Mouse (Mus musculus): ENCODE measurements around the gene Tmem201. TPM values are rescaled to one million over a fixed set of nuclear protein-coding genes. Genes with fewer than 3 reads are reported as not detected.

Gene Tmem201
- polyA plus RNA-seq, 1 experiment from 2014 or later, result 36.3 TPM

GRCm38 (mm10) chr4:149705941-149706340 lies 31.9 kb downstream of the Tmem201 start:
- no peak overlapping the region for H3K4me3 ChIP-seq
- H3K9me3 ChIP-seq, result no peaks in the 10 kb centered on the region
- WGBS, result 86% methylated on average over 8 of the region's 8 CpGs
- 0 out of 2 replicates have a peak, but pooled peaks cover 1% of the 10 kb centered on the region for H3K27me3 ChIP-seq
- H3K9ac ChIP-seq, result no peak overlapping the region
- H3K36me3 ChIP-seq, result no peaks in the 10 kb centered on the region
- ATAC-seq (ENCODE audit: low FRiP score), result no peak
- no peak overlapping the region for H3K4me2 ChIP-seq
- no peak overlapping the region for H3K27ac ChIP-seq
- no peaks in the 10 kb centered on the region for H3K4me1 ChIP-seq (replicated peaks)

- Histone ChIP-seq H3K4me2 (no peak overlapping the region), H3K36me3 (no peaks in the 10 kb centered on the region), H3K9me3 (no peaks in the 10 kb centered on the region), H3K27ac (no peak overlapping the region), H3K4me3 (no peak overlapping the region), H3K27me3 (peaks cover 8% of the 10 kb centered on the region), H3K4me1 (replicated peaks) (no peaks in the 10 kb centered on the region), H3K9ac (no peak overlapping the region)
- no peak for ATAC-seq (ENCODE audit: low FRiP score)
- 77% methylated on average over 7 of the region's 7 CpGs for WGBS
Observed at GRCm38 (mm10) chr4:149705298-149705697, 32.5 kb downstream of the Tmem201 start.

- H3K27me3 ChIP-seq, result peaks cover 35% of the 10 kb centered on the region
- no peak for ATAC-seq (ENCODE audit: low FRiP score)
- H3K36me3 ChIP-seq, result no peaks in the 10 kb centered on the region
- H3K4me3 ChIP-seq, result no peak within 1 kb of the TSS
- H3K9ac ChIP-seq, result no peak within 1 kb of the TSS
- WGBS, result 74% methylated on average over 19 of the region's 19 CpGs
- H3K27ac ChIP-seq, result peak within 1 kb of the TSS; percentile 18; the same call in 1 of the 2 replicates
- H3K4me2 ChIP-seq, result no peak within 1 kb of the TSS
- H3K9me3 ChIP-seq, result no peaks in the 10 kb centered on the region
- H3K4me1 ChIP-seq (replicated peaks), result peaks cover 10% of the 10 kb centered on the region
Observed at GRCm38 (mm10) chr4:149702210-149702979, 35.4 kb downstream of the Tmem201 start, which contains the start of gene Pik3cd. Gene Pik3cd, minus strand, starts transcription at chr4:149702571.

DNA sequence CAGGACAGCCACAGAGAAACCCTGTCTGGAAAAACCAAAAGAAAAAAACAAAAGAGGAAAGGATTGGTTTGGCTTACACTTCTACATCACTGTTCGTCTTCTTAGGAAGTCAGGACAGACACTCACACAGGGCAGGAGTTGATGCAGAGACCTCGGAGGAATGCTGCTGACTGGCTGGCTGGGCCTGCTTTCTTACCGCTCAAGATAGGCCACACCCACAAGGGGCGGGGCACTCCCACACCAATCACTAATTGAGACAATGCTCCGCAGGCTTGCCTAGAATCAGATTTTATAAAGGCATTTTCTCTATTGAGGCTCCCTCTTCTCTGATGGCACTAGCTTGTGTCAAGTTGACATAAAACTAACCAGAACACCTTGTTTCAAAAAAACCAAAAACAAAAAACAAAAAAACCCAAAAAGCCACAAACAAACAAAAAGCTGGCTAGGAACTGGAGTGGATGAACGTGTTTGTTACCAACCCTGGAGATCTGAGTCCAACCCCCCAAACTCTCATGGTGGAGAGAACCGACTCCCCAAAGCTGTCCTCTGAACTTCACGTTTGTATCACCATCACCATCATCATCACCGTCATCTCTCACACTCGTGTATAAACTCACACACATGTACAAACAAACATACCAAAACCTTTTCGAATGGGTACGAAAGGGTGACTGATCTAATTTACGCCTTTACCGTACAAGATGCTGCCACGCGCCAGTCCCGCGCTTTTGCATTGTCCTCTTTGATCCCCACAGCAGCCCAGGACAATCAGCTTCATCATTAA lies 36.2 kb downstream of the Tmem201 start:
- no peak for ATAC-seq (ENCODE audit: low FRiP score)
- Histone ChIP-seq H3K4me2 (no peak overlapping the region), H3K4me3 (no peak overlapping the region), H3K36me3 (no peaks in the 10 kb centered on the region), H3K4me1 (replicated peaks) (peaks cover 14% of the 10 kb centered on the region), H3K27me3 (peaks cover 43% of the 10 kb centered on the region), H3K9me3 (no peaks in the 10 kb centered on the region), H3K27ac (no peak overlapping the region), H3K9ac (no peak overlapping the region)
- WGBS, result 60% methylated on average over 18 of the region's 18 CpGs

DNA sequence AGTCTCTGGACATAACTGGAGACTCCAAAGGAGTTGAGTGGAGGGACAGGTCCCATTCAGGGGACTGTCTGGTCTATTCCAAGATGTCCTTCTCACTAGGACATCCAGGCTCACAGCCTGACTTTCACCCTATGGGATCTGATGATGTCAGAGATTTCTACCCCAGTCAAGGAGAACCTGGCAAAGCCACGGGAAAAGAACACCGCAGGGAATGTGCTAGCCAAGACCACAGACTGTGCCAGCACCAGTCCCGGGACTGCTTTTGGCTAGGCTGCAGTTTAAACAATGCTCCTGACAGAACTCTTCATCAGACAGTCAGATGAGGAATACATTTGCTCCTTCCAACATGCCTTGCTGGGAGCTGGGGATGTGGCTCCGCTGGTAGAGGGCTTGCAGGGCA lies 37.9 kb downstream of the Tmem201 start:
- H3K4me1 ChIP-seq (replicated peaks), result peaks cover 22% of the 10 kb centered on the region
- peaks cover 53% of the 10 kb centered on the region for H3K27me3 ChIP-seq
- H3K9ac ChIP-seq, result no peak overlapping the region
- WGBS, result 79% methylated on average over 4 of the region's 4 CpGs
- H3K27ac ChIP-seq, result no peak overlapping the region
- no peaks in the 10 kb centered on the region for H3K36me3 ChIP-seq
- no peak overlapping the region for H3K4me2 ChIP-seq
- ATAC-seq (ENCODE audit: low FRiP score), result no peak
- H3K4me3 ChIP-seq, result no peak overlapping the region
- H3K9me3 ChIP-seq, result no peaks in the 10 kb centered on the region

DNA sequence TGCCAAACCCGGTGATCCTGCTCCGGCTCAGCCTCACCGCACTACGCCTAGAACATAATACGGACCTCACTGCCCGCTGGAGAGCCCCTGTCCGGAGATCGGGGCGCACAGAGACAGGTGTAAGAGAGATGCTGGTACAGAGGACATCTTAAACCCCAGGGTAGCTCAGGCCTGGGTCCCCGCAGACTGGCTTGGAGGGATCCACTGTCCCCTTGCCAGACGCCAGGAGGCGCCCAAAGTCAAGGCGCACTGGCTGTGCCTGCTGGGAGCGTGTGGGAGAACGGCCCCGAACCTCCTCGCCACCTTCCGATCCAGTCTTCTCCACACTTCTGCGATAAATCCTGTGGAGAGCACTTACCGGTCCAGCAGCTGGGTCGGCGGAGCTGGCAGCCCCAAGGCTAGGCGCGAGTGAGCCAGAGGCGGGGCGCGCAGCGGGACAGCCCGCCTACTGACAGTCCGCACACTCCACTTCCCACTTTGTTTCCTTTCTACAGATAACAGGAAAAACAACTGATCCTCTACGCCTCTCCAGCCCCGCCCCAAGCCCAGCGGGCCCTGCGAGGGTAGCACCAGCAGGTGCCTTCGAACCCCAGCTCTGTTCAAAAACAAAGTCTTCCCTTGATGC lies 39.5 kb downstream of the Tmem201 start:
- Histone ChIP-seq H3K9ac (peak overlapping the region; percentile 68), H3K4me2 (peak overlapping the region; percentile 74), H3K27me3 (peaks cover 53% of the 10 kb centered on the region), H3K4me3 (peak overlapping the region; percentile 46), H3K36me3 (no peaks in the 10 kb centered on the region), H3K4me1 (replicated peaks) (peaks cover 22% of the 10 kb centered on the region), H3K27ac (no peak overlapping the region), H3K9me3 (no peaks in the 10 kb centered on the region)
- peak; percentile 81 for ATAC-seq (ENCODE audit: low FRiP score)
- WGBS, result 1% methylated on average over 35 of the region's 35 CpGs

DNA sequence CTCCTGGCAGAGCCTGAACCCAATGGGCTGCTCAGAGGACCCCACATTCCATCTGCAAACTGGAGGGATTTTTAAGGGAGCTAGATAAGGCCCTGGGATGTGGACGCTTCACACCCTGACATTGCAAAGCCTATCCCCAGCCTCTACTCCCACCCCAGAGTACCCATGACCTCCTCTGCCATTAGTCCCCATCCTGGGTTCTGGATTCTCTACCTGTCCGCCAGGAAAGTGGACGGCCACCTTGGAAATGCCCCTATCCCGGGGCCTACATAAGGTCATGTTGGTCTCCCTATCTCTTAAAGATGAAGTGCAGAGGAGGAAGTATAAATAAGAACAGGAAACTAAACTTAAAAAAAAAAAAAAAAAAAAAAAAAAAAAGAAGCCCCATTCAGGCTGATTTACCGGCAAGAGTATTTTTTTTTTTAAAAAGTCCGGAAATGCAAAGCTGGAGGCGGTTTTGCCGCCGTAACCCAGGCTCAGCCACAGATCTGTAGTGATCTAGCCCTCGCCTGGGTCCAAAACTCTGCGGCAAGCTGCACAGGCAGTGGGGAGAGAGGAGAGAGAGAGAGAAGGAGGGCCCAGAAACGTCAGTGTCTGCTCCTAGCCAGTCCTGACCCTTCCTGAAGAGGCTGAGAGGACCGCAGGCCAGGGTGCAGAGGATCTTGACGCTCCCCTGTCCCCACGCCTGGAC lies 40.2 kb downstream of the Tmem201 start:
- Histone ChIP-seq H3K9me3 (no peaks in the 10 kb centered on the region), H3K27ac (no peak overlapping the region), H3K36me3 (no peaks in the 10 kb centered on the region), H3K4me3 (peak overlapping the region; percentile 46), H3K9ac (peak overlapping the region; percentile 68), H3K4me2 (peak overlapping the region; percentile 74), H3K27me3 (peaks cover 53% of the 10 kb centered on the region), H3K4me1 (replicated peaks) (peaks cover 22% of the 10 kb centered on the region)
- 25% methylated on average over 15 of the region's 15 CpGs for WGBS
- no peak for ATAC-seq (ENCODE audit: low FRiP score)

DNA sequence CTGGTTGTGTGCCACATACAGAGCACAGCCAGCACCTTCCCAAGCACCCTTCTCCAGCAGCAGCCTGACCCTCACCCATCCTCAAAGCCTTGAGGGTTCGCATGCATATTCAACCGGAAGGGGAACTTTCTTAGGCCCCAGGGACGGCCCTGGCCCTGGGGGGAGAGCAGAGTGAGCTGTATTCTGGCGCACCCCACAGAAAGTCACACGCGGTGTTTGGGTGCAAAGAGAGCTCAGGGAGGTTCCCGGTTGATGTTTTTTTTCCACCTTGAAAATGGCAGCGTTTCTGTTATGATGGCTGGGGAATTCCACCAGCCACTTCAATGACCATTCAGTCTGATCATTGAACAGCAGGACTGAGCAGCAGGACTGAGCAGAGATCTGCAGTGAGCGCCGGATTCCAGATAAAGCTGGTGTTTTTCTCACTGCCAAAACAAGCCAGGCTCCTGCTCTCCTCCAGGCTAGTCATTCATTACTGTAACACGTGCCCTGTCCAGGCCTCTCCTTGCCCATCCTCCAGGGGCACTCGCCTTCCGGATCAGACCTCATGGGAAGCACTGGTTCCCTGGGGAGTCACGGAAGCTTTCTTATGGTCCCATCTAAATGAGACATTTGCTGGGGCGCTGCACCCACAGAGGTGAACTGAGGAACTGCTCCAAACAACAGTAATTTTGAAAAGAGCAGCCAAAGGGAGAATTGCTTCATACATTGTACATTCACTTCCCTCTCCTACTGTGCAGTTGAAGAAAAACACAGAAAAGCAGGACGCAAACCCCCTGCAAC lies 41.5 kb downstream of the Tmem201 start:
- 32% methylated on average over 16 of the region's 16 CpGs for WGBS
- H3K4me2 ChIP-seq, result no peak overlapping the region
- no peaks in the 10 kb centered on the region for H3K36me3 ChIP-seq
- H3K9me3 ChIP-seq, result no peaks in the 10 kb centered on the region
- peaks cover 53% of the 10 kb centered on the region for H3K27me3 ChIP-seq
- H3K4me3 ChIP-seq, result 0 out of 2 replicates have a peak overlapping the region, but pooled peaks have one; percentile 2
- H3K27ac ChIP-seq, result no peak overlapping the region
- H3K4me1 ChIP-seq (replicated peaks), result peaks cover 22% of the 10 kb centered on the region
- no peak for ATAC-seq (ENCODE audit: low FRiP score)
- peak overlapping the region; percentile 40 for H3K9ac ChIP-seq

DNA sequence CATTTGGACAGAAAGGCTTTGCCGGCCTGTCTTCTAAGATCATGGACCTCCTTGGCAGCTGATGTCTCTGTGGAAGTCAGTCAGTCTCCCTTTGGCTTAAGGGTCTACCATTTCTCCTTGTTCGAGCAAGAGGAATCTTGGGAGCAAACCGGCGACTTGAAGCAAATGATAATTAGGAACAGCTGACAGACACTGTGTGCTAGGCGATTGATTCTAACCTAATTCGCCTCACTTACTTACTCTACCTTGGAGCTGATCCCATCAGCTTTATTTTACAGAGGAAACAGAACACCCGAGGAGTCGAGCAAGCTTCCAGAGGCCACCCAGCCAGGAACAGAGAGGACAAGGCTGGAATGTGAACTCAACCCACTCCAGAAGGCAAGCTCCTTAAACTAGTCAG lies 46.5 kb downstream of the Tmem201 start:
- Histone ChIP-seq H3K4me1 (replicated peaks) (peaks cover 5% of the 10 kb centered on the region), H3K9me3 (no peaks in the 10 kb centered on the region), H3K36me3 (no peaks in the 10 kb centered on the region), H3K9ac (no peak overlapping the region), H3K27me3 (peaks cover 8% of the 10 kb centered on the region; the same call in 1 of the 2 replicates), H3K4me2 (no peak overlapping the region), H3K27ac (no peak overlapping the region), H3K4me3 (no peak overlapping the region)
- WGBS, result 81% methylated on average over 8 of the region's 8 CpGs
- ATAC-seq (ENCODE audit: low FRiP score), result no peak

- Histone ChIP-seq H3K4me1 (replicated peaks) (peaks cover under 1% of the 10 kb centered on the region; the same call in 1 of the 2 replicates), H3K27ac (no peak overlapping the region), H3K9me3 (no peaks in the 10 kb centered on the region), H3K27me3 (0 out of 2 replicates have a peak, but pooled peaks cover 5% of the 10 kb centered on the region), H3K4me3 (no peak overlapping the region), H3K36me3 (no peaks in the 10 kb centered on the region), H3K4me2 (no peak overlapping the region), H3K9ac (no peak overlapping the region)
- 90% methylated on average over 8 of the region's 8 CpGs for WGBS
- no peak for ATAC-seq (ENCODE audit: low FRiP score)
Observed at GRCm38 (mm10) chr4:149690828-149691280, 47.0 kb downstream of the Tmem201 start.

All from hindbrain, embryonic 13.5 days (tissue).